Mouse (Mus musculus) effector memory CD4-positive, alpha-beta T cell, adult 7 months (primary cell): Measurements from ENCODE around the gene Spin2e. TPM values are rescaled to one million over a fixed set of nuclear protein-coding genes. Genes with fewer than 3 reads are reported as not detected.

Experiments used
- polyA plus RNA-seq: library from polyadenylated mRNA; unstranded; fragments of 100-300 nt; shearing (Covaris generic); gene quantifications from one replicate; pipeline ENCODE4 v1.2.1, GENCODE M21; 2017

Spin2e gene
- not detected for polyA plus RNA-seq

DNA sequence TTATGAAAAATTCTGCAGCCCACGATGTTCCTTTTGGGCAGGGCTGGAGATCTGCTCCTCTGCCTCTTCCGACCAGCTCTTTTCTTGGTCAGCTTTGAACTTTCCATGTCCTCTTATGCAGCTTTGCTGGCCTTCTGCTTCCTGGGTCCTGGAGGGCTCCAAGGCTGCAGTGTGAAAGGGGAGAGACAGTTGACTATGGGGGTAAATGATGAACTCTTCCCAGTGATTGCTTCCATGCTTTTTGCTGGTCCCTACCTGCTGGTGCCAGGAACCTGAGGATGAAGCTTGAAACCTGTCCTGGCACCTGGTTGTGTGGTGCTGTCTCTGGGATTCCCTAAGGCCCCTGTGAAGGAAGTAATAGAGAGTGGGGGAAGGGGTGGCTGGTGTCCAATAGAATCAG is at the start of gene Spin2e:
Spin2e (minus strand) TSS at position 101 of the 400 bp plus-strand sequence.

DNA sequence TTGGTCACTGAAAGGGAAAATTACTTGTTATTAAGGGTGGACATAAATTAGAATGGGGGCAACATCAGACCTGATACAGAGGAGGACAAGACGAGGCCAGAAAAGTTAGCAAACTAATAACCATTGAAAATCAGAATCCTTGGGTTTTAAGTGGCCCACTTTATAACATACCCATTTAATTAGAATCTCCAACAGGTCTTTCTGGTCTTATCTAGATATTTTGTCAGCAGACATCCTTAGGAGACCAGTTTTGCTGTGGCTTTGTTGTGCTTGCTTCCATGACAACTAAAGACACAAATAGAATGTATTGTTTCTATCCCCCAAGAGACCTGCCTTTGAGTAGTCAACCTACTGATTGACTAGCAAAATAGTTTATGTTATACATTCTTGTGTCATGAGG is 44.5 kb downstream of the Spin2e start, which contains the start of gene Gm21883:
Gm21883 (minus strand) TSS at position 101 of the 400 bp plus-strand sequence.

Other genes with a start within 250 kb of the Spin2e start
- gene Btbd35f19, start 235.0 kb downstream of the Spin2e start, polyA plus RNA-seq = not detected
- 4.4 TPM for gene Gm21883, start 44.6 kb downstream of the Spin2e start, polyA plus RNA-seq
- gene Btbd35f25, start 98.2 kb upstream of the Spin2e start, polyA plus RNA-seq = not detected